Mouse (Mus musculus): ENCODE measurements around the gene Apex1. TPM values are rescaled to one million over a fixed set of nuclear protein-coding genes. Genes with fewer than 3 reads are reported as not detected.

The Apex1 gene
- total RNA-seq (2023): 10 to 100 TPM; 26.9 to 33.2 TPM

GRCm38 (mm10) chr14:50924281-50925064 lies at the start of gene Apex1, which contains the start of gene Osgep:
Apex1 (plus strand) TSS chr14:50924968.
Osgep (minus strand) TSS chr14:50924893.

GRCm38 (mm10) chr14:50897374-50897765 lies 27.4 kb upstream of the Apex1 start, which contains the start of gene Klhl33:
Klhl33 (minus strand) TSS chr14:50897507.

GRCm38 (mm10) chr14:50930754-50931492 lies 6.2 kb downstream of the Apex1 start, which contains the start of the genes Pip4p1 and Pnp:
Pip4p1 (minus strand) TSS chr14:50930856.
Pnp (plus strand) TSS chr14:50931082.

GRCm38 (mm10) chr14:50943932-50944667 lies 19.3 kb downstream of the Apex1 start, which contains the start of gene Gm49342:
Gm49342 (plus strand) TSS chr14:50944517.

GRCm38 (mm10) chr14:50955942-50956508 lies 31.3 kb downstream of the Apex1 start, which contains the start of gene Pnp2:
Pnp2 (plus strand) TSS chr14:50955992.

Other genes starting within 250 kb of the Apex1 start
- gene Olfr747, start 231.8 kb upstream of the Apex1 start, total RNA-seq (2023): not detected
- gene Olfr748, start 217.6 kb upstream of the Apex1 start, total RNA-seq (2023): not detected
- not detected for gene Olfr749, start 179.9 kb upstream of the Apex1 start, total RNA-seq (2023)
- gene Ttc5, start 139.4 kb upstream of the Apex1 start, total RNA-seq (2023): 10 to 100 TPM; 49.2 to 50.8 TPM
- not detected for gene Ccnb1ip1, start 117.2 kb upstream of the Apex1 start, total RNA-seq (2023)
- gene Parp2, start 117.1 kb upstream of the Apex1 start, total RNA-seq (2023): 10 to 100 TPM; 49.7 to 63.6 TPM
- 100 to 1,000 TPM; 191 to 197 TPM for gene Tep1, start 54.4 kb upstream of the Apex1 start, total RNA-seq (2023)
- gene Klhl33, start 27.5 kb upstream of the Apex1 start, total RNA-seq (2023): under 1 TPM; 0.79 to 0.94 TPM
- 10 to 100 TPM; 43.9 to 48.1 TPM for gene Osgep, start 75 bp upstream of the Apex1 start, total RNA-seq (2023)
- 100 to 1,000 TPM; 146 TPM for gene Pip4p1, start 5.9 kb downstream of the Apex1 start, total RNA-seq (2023)
- gene Pnp, start 6.1 kb downstream of the Apex1 start, total RNA-seq (2023): 10 to 100 TPM; 71.3 to 77.4 TPM
- 10 to 100 TPM; 60.0 to 85.2 TPM for gene Gm49342, start 19.5 kb downstream of the Apex1 start, total RNA-seq (2023)
- gene Pnp2, start 31.0 kb downstream of the Apex1 start, total RNA-seq (2023): 1 to 10 TPM; 3.4 to 4.7 TPM
- not detected for gene Rnase10, start 82.8 kb downstream of the Apex1 start, total RNA-seq (2023)
- not detected for gene Rnase9, start 116.9 kb downstream of the Apex1 start, total RNA-seq (2023)
- gene Rnase11, start 125.2 kb downstream of the Apex1 start, total RNA-seq (2023): not detected
- 1 to 10 TPM; 1.8 to 3.1 TPM for gene Rnase12, start 132.7 kb downstream of the Apex1 start, total RNA-seq (2023)
- not detected for gene Olfr750, start 149.5 kb downstream of the Apex1 start, total RNA-seq (2023)
- gene Rnase4, start 166.1 kb downstream of the Apex1 start, total RNA-seq (2023): 10 to 100 TPM; 19.2 to 20.8 TPM
- gene Ang, start 166.2 kb downstream of the Apex1 start, total RNA-seq (2023): 1 to 10 TPM; 8.5 to 9.2 TPM
- gene Eddm3b, start 189.5 kb downstream of the Apex1 start, total RNA-seq (2023): not detected
- gene Rnase6, start 198.9 kb downstream of the Apex1 start, total RNA-seq (2023): 100 to 1,000 TPM; 121 to 138 TPM
- gene Rnase1, start 221.8 kb downstream of the Apex1 start, total RNA-seq (2023): under 1 TPM; 0.50 to 0.73 TPM
- 1 to 10 TPM; 1.2 to 1.4 TPM for gene Rnase2b, start 237.3 kb downstream of the Apex1 start, total RNA-seq (2023)

Measured in monocyte, adult 59 days (primary cell).